In genomic region chr2:168593676-168594075, GRCm38 (mm10) we compare ENCODE assay signal across 23 mouse cellular contexts. TPM values are rescaled to one million over a fixed set of nuclear protein-coding genes. Genes with fewer than 3 reads are reported as not detected.
A peak's percentile ranks its signal among the peaks of the same experiment; 100 is the strongest.
DNase-seq lines count a peak whose midpoint lies in the region; ATAC-seq lines count a peak whose summit lies in the region.
"Had no signal": no experiment of that assay in that cellular context is flagged by ENCODE, and none has a peak within 500 bp of the region (broad histone marks: within the 10 kb centered on the region; RNA-seq: fewer than 3 reads in every experiment).

No protein-coding gene starts in this region.

- H3K36me3 ChIP-seq in kidney, embryonic 14.5 days (ENCODE audit: control insufficient read depth, insufficient read depth, low read length) = no peaks in the 10 kb centered on the region
- no peaks in the 10 kb centered on the region for H3K36me3 ChIP-seq in hindbrain, embryonic 16.5 days (ENCODE audit: control insufficient read depth, insufficient read depth, low read length)
- H3K36me3 ChIP-seq: embryonic facial prominence, embryonic 12.5 days; embryonic facial prominence, embryonic 15.5 days; heart, embryonic 10.5 days; heart, embryonic 13.5 days had no signal

- H3K4me2 ChIP-seq in kidney, embryonic 14.5 days (replicated peaks; ENCODE audit: low read depth, low read length) = no peak overlapping the region
- H3K4me2 ChIP-seq in hindbrain, embryonic 16.5 days (ENCODE audit: low read length) = no peak overlapping the region
- H3K4me2 ChIP-seq: embryonic facial prominence, embryonic 12.5 days; embryonic facial prominence, embryonic 15.5 days; heart, embryonic 13.5 days; hindbrain, embryonic 14.5 days had no signal

- no peak overlapping the region for H3K9ac ChIP-seq in kidney, embryonic 14.5 days (ENCODE audit: low read depth, low read length)
- H3K9ac ChIP-seq in hindbrain, embryonic 16.5 days (ENCODE audit: low read depth, low read length) = no peak overlapping the region
- H3K9ac ChIP-seq: embryonic facial prominence, embryonic 12.5 days; embryonic facial prominence, embryonic 15.5 days; forebrain, postnatal 0 days; heart, embryonic 13.5 days; hindbrain, embryonic 14.5 days had no signal

- H3K27me3 ChIP-seq in kidney, embryonic 14.5 days (ENCODE audit: control insufficient read depth, insufficient read depth, low read length) = peaks cover 20% of the 10 kb centered on the region
- peaks cover 14% of the 10 kb centered on the region for H3K27me3 ChIP-seq in hindbrain, embryonic 16.5 days (replicated peaks; ENCODE audit: control insufficient read depth, insufficient read depth, low read length)
- H3K27me3 ChIP-seq: Patski had no signal

- peaks cover 8% of the 10 kb centered on the region; the same call in 1 of the 2 replicates for H3K4me1 ChIP-seq in kidney, embryonic 14.5 days (ENCODE audit: control insufficient read depth, insufficient read depth, low read length)
- H3K4me1 ChIP-seq in hindbrain, embryonic 16.5 days (ENCODE audit: control insufficient read depth, insufficient read depth, low read depth, low read length) = peaks cover 18% of the 10 kb centered on the region

- no peak for ATAC-seq in kidney, embryonic 14.5 days (ENCODE audit: low FRiP score, low TSS enrichment)
- no peak for ATAC-seq in hindbrain, embryonic 16.5 days
- ATAC-seq: forebrain, embryonic 14.5 days; forebrain, postnatal 0 days; intestine, postnatal 0 days; Patski had no signal

- WGBS in kidney, embryonic 14.5 days = 85% methylated on average over 6 of the region's 6 CpGs
- WGBS in hindbrain, embryonic 16.5 days = 91% methylated on average over 6 of the region's 6 CpGs

- DNase-seq in adrenal gland, adult (ENCODE audit: inconsistent age in 2 of 2, low spot score in 1 of 2) = peak; percentile 77 to 89
- DNase-seq in adrenal gland, postnatal 4 days (ENCODE audit: low spot score in 2 of 2) = no peak
- peak; percentile 46 for DNase-seq in kidney, adult 9 months
- peak; percentile 31 for DNase-seq in adrenal gland, postnatal 25 days
- DNase-seq in Muller cell, postnatal 12 days (ENCODE audit: inconsistent ontology term) = no peak
- DNase-seq: cerebellum, adult 18-20 months; cerebellum, adult 9-10 months; forebrain, postnatal 0 days; gastrocnemius, adult 2 months; gastrocnemius, postnatal 36 days; heart, adult 2 months; heart, postnatal 14 days; heart, postnatal 4 days had no signal

- H3K9me3 ChIP-seq in kidney, embryonic 14.5 days (ENCODE audit: control insufficient read depth, low read length) = no peaks in the 10 kb centered on the region
- no peaks in the 10 kb centered on the region for H3K9me3 ChIP-seq in hindbrain, embryonic 16.5 days (ENCODE audit: control insufficient read depth, low read length)
- H3K9me3 ChIP-seq: embryonic facial prominence, embryonic 12.5 days; embryonic facial prominence, embryonic 15.5 days; heart, embryonic 10.5 days; heart, embryonic 13.5 days had no signal

- H3K4me3 ChIP-seq in kidney, embryonic 14.5 days (ENCODE audit: low read length) = no peak overlapping the region
- no peak overlapping the region for H3K4me3 ChIP-seq in hindbrain, embryonic 16.5 days (ENCODE audit: low read length)
- H3K4me3 ChIP-seq: embryonic facial prominence, embryonic 12.5 days; embryonic facial prominence, embryonic 15.5 days; gastrocnemius, adult 2 months; heart, adult 2 months; heart, embryonic 10.5 days; heart, embryonic 13.5 days had no signal

- H3K27ac ChIP-seq in kidney, embryonic 14.5 days (ENCODE audit: low read depth, low read length) = no peak overlapping the region
- no peak overlapping the region for H3K27ac ChIP-seq in hindbrain, embryonic 16.5 days (ENCODE audit: low read depth, low read length)
- H3K27ac ChIP-seq: embryonic facial prominence, embryonic 12.5 days; embryonic facial prominence, embryonic 15.5 days; gastrocnemius, adult 2 months; heart, adult 2 months; heart, embryonic 10.5 days; heart, embryonic 13.5 days; hindbrain, embryonic 14.5 days had no signal

RNA-seq across cellular contexts. Expression of gene Nfatc2, which starts 7.8 kb away (rescaled TPM):
- total RNA-seq in adrenal gland, postnatal 4 days (2021) = 1 to 10 TPM; 4.4 to 5.0 TPM
- polyA plus RNA-seq in kidney, embryonic 14.5 days (2014; fragmentation: Nextera tagmentation; extraction: Ambion mirVana) = 1.7 and 2.7 TPM in 2 replicates
- 4.1 and 4.6 TPM in 2 replicates for total RNA-seq in adrenal gland, postnatal 25 days (2021)
- 5.1 and 6.2 TPM in 2 replicates for polyA plus RNA-seq in hindbrain, embryonic 16.5 days (2015; fragmentation: Nextera tagmentation; extraction: Ambion mirVana)

Comparison
In these comparisons a context has a peak if more than half of its experiments do, and no peak if none do; other contexts are left out.
1. DNase-seq: peak in adrenal gland, adult (2 of 2), kidney, adult 9 months (single experiment) and adrenal gland, postnatal 25 days (single experiment); none in adrenal gland, postnatal 4 days (0 of 2) and Muller cell, postnatal 12 days (single experiment).